Comparison of ENCODE assay signal across 8 mouse cellular contexts in genomic region chr11:109622518-109623037, GRCm38 (mm10). TPM values are rescaled to one million over a fixed set of nuclear protein-coding genes. Genes with fewer than 3 reads are reported as not detected.
DNase-seq lines count a peak whose midpoint lies in the region; ATAC-seq and TF ChIP-seq lines count a peak whose summit lies in the region.

No protein-coding gene starts in this region.

- TF ChIP-seq CTCF in MEL (IDR thresholded peaks at IDR 0.05 in 2 of 3, conservative IDR thresholded peaks at IDR 0.05 in 1 of 3; ENCODE audit: control insufficient read depth in 1 of 3, insufficient read depth in 1 of 3, low read depth in 2 of 3, low read length in 3 of 3, poor library complexity in 1 of 3, severe bottlenecking in 1 of 3), result no peak

- no peak overlapping the region for H3K4me2 ChIP-seq in forebrain, embryonic 11.5 days (ENCODE audit: low read depth, low read length, severe bottlenecking)

- peaks cover 10 to 20% of the 10 kb centered on the region in 2 experiments for H3K4me1 ChIP-seq in MEL (ENCODE audit: control insufficient read depth in 1 of 2, insufficient read depth in 2 of 2, low read length in 2 of 2)
- peaks cover 37% of the 10 kb centered on the region for H3K4me1 ChIP-seq in heart, embryonic 10.5 days
- H3K4me1 ChIP-seq in forebrain, embryonic 11.5 days (replicated peaks; ENCODE audit: control insufficient read depth, insufficient read depth, low read length), result no peaks in the 10 kb centered on the region

- peak overlapping the region; percentile 42 to 59 for H3K4me3 ChIP-seq in MEL (ENCODE audit: control insufficient read depth in 1 of 2, insufficient read depth in 1 of 2, low read depth in 2 of 2, low read length in 2 of 2)
- H3K4me3 ChIP-seq in heart, embryonic 10.5 days, result peak overlapping the region; percentile 50
- H3K4me3 ChIP-seq in forebrain, embryonic 11.5 days (ENCODE audit: low read depth, low read length), result no peak overlapping the region

- TF ChIP-seq RAD21 in MEL (IDR thresholded peaks at IDR 0.05; ENCODE audit: low read depth, low read length), result no peak

- WGBS in heart, embryonic 10.5 days, result 5% methylated on average over 15 of the region's 15 CpGs
- WGBS in forebrain, embryonic 11.5 days, result 49% methylated on average over 15 of the region's 15 CpGs

- no peak overlapping the region for H3K27ac ChIP-seq in MEL (ENCODE audit: control insufficient read depth, low read depth, low read length)
- H3K27ac ChIP-seq in heart, embryonic 10.5 days, result peak overlapping the region; percentile 81
- no peak overlapping the region for H3K27ac ChIP-seq in forebrain, embryonic 11.5 days (ENCODE audit: low read depth, low read length)

- H3K27me3 ChIP-seq in MEL (ENCODE audit: control insufficient read depth in 1 of 2, insufficient read depth in 2 of 2, low read length in 2 of 2), result no peaks in the 10 kb centered on the region
- no peaks in the 10 kb centered on the region for H3K27me3 ChIP-seq in heart, embryonic 10.5 days (ENCODE audit: insufficient read depth, poor library complexity, severe bottlenecking)
- H3K27me3 ChIP-seq in forebrain, embryonic 11.5 days (ENCODE audit: control insufficient read depth, insufficient read depth, low read length), result no peaks in the 10 kb centered on the region

- H3K79me2 ChIP-seq in MEL (ENCODE audit: control insufficient read depth, insufficient read depth, low read length, poor library complexity), result no peaks in the 10 kb centered on the region

- TF ChIP-seq POLR2A in MEL (IDR thresholded peaks at IDR 0.05; ENCODE audit: control insufficient read depth in 1 of 2, insufficient read depth in 1 of 2, low read depth in 1 of 2, low read length in 2 of 2, poor library complexity in 1 of 2), result no peak

- peak; percentile 91 for DNase-seq in 416B (ENCODE audit: low read depth)
- peak; percentile 67 for DNase-seq in MEL (ENCODE audit: low read depth, low spot score)
- DNase-seq in heart, embryonic 10.5 days (ENCODE audit: low spot score), result peak; percentile 82
- peak; percentile 49 for DNase-seq in kidney, adult 9 months
- DNase-seq in lung, postnatal 14 days, result peak; percentile 19
- no peak for DNase-seq in forebrain, embryonic 11.5 days (ENCODE audit: low spot score)
- no peak for DNase-seq in ovary, postnatal 10 days (ENCODE audit: low spot score)
- no peak for DNase-seq in gastrocnemius, postnatal 36 days

- no peaks in the 10 kb centered on the region for H3K9me3 ChIP-seq in MEL (replicated peaks; ENCODE audit: insufficient read depth, low read length)
- 0 out of 2 replicates have a peak, but pooled peaks cover 3% of the 10 kb centered on the region for H3K9me3 ChIP-seq in heart, embryonic 10.5 days
- H3K9me3 ChIP-seq in forebrain, embryonic 11.5 days (ENCODE audit: control insufficient read depth, low read length), result no peaks in the 10 kb centered on the region

- ATAC-seq in forebrain, embryonic 11.5 days (replicated peaks; ENCODE audit: low FRiP score), result no peak

- peaks cover 0 to 17% of the 10 kb centered on the region in 2 experiments; a peak in 2 of 4 replicates for H3K36me3 ChIP-seq in MEL (ENCODE audit: control insufficient read depth in 1 of 2, insufficient read depth in 2 of 2, low read length in 2 of 2)
- no peaks in the 10 kb centered on the region for H3K36me3 ChIP-seq in heart, embryonic 10.5 days
- no peaks in the 10 kb centered on the region for H3K36me3 ChIP-seq in forebrain, embryonic 11.5 days (ENCODE audit: control insufficient read depth, insufficient read depth, low read length)

- peak overlapping the region; percentile 42 for H3K9ac ChIP-seq in MEL (ENCODE audit: control insufficient read depth, low read depth, low read length, poor library complexity, severe bottlenecking)
- no peak overlapping the region for H3K9ac ChIP-seq in forebrain, embryonic 11.5 days (ENCODE audit: low read length)

- peak; percentile 55 to 68 for TF ChIP-seq EP300 in MEL (IDR thresholded peaks at IDR 0.05; ENCODE audit: low read depth in 1 of 2, low read length in 2 of 2)

- intact Hi-C loops in gastrocnemius, postnatal 36 days (cut with DNase I), result no loop called here

TF ChIP-seq in MEL, 35 proteins besides CTCF, POLR2A, EP300 and RAD21:
- TF ChIP-seq MAZ (IDR thresholded peaks at IDR 0.05; ENCODE audit: low read depth, low read length) (0 out of 2 replicates have a peak, but pooled peaks have one; percentile 38), TCF12 (IDR thresholded peaks at IDR 0.05; ENCODE audit: low read depth, low read length) (peak; percentile 54), TBP (IDR thresholded peaks at IDR 0.05; ENCODE audit: low read depth, low read length) (no peak), HCFC1 (IDR thresholded peaks at IDR 0.05; ENCODE audit: low read depth, low read length) (no peak), TAL1 (IDR thresholded peaks at IDR 0.05; ENCODE audit: low read length) (no peak), GATA1 (IDR thresholded peaks at IDR 0.05; ENCODE audit: low read depth, low read length) (peak; percentile 84), SIN3A (IDR thresholded peaks at IDR 0.05; ENCODE audit: low read length) (peak; percentile 81), ELF1 (IDR thresholded peaks at IDR 0.05; ENCODE audit: low read depth, low read length) (peak; percentile 48; the same call in 1 of the 2 replicates), NRF1 (IDR thresholded peaks at IDR 0.05; ENCODE audit: insufficient read depth, low read depth, low read length, poor library complexity, severe bottlenecking) (no peak), E2F4 (IDR thresholded peaks at IDR 0.05; ENCODE audit: borderline replicate concordance, low read depth, low read length) (no peak), CHD1 (IDR thresholded peaks at IDR 0.05; ENCODE audit: low read depth, low read length) (no peak), ETS1 (IDR thresholded peaks at IDR 0.05; ENCODE audit: low read depth, low read length) (peak; percentile 99), MXI1 (IDR thresholded peaks at IDR 0.05; ENCODE audit: low read depth, low read length) (0 out of 2 replicates have a peak, but pooled peaks have one; percentile 42), CHD2 (IDR thresholded peaks at IDR 0.05; ENCODE audit: low read length) (no peak), SMC3 (IDR thresholded peaks at IDR 0.05; ENCODE audit: low read depth, low read length) (no peak), ZMIZ1 (IDR thresholded peaks at IDR 0.05; ENCODE audit: low read depth, low read length) (no peak)

RNA-seq across cellular contexts. Expression of gene Wipi1, which starts 10.8 kb away (rescaled TPM):
- 2.5 and 2.6 TPM in 2 replicates for total RNA-seq in MEL (2012; rRNA removed)
- 1 to 10 TPM in 1 of 2 experiments, not detected in 1; 8.2 TPM for polyA plus RNA-seq in MEL (2012; ENCODE audit: insufficient read depth in 1 of 2, insufficient read length in 2 of 2, low read depth in 1 of 2, low replicate concordance in 2 of 2, missing spikeins in 1 of 2)
- polyA plus RNA-seq in heart, embryonic 10.5 days (2016; fragmentation: Nextera tagmentation; extraction: Ambion mirVana), result 29.8 and 38.8 TPM in 2 replicates
- 11.1 and 14.7 TPM in 2 replicates for polyA plus RNA-seq in forebrain, embryonic 11.5 days (2014; fragmentation: Nextera tagmentation; extraction: Ambion mirVana)
- total RNA-seq in gastrocnemius, postnatal 36 days (2021), result 10 to 100 TPM; 55.6 to 58.9 TPM

RNA-seq across cellular contexts. Expression of gene Prkar1a, which starts 26.6 kb away (rescaled TPM):
- total RNA-seq in MEL (2012; rRNA removed), result 69.6 and 70.2 TPM in 2 replicates
- 100 to 1,000 TPM in 1 of 2 experiments, not detected in 1; 152 TPM for polyA plus RNA-seq in MEL (2012; ENCODE audit: insufficient read depth in 1 of 2, insufficient read length in 2 of 2, low read depth in 1 of 2, low replicate concordance in 2 of 2, missing spikeins in 1 of 2)
- 365 and 443 TPM in 2 replicates for polyA plus RNA-seq in heart, embryonic 10.5 days (2016; fragmentation: Nextera tagmentation; extraction: Ambion mirVana)
- polyA plus RNA-seq in forebrain, embryonic 11.5 days (2014; fragmentation: Nextera tagmentation; extraction: Ambion mirVana), result 362 and 367 TPM in 2 replicates
- total RNA-seq in gastrocnemius, postnatal 36 days (2021), result 100 to 1,000 TPM; 115 TPM

Comparison
In these comparisons a context has a peak if more than half of its experiments do, and no peak if none do; other contexts are left out.
1. DNase-seq: peak in 416B (single experiment), MEL (single experiment), heart, embryonic 10.5 days (single experiment), kidney, adult 9 months (single experiment) and lung, postnatal 14 days (single experiment); none in forebrain, embryonic 11.5 days (single experiment), ovary, postnatal 10 days (single experiment) and gastrocnemius, postnatal 36 days (0 of 2).